Mouse (Mus musculus): Measurements from ENCODE around the gene Olfr791.

Olfr791 gene

DNA sequence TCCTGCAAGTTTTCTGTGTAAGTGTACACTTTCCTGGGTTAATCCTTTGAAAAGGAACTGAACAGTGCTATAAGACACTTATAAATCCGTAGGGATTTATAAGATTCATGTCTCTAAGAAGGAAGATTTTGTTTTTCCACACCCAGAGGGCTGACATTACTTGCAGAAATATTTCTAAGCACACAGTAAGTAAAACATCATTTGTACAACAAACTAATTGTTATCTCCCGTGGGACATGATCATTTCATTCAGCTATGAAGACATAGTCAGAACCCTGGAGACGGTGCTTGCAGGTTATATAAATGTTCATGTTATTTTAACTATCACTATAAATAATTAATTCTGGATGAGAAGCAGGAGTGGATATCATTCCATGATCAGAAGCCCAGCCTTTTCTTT lies at the start of gene Olfr791:
Gene Olfr791, plus strand, starts transcription at position 301 of the 400 bp plus-strand sequence.
- DNase-seq = no peak

DNA sequence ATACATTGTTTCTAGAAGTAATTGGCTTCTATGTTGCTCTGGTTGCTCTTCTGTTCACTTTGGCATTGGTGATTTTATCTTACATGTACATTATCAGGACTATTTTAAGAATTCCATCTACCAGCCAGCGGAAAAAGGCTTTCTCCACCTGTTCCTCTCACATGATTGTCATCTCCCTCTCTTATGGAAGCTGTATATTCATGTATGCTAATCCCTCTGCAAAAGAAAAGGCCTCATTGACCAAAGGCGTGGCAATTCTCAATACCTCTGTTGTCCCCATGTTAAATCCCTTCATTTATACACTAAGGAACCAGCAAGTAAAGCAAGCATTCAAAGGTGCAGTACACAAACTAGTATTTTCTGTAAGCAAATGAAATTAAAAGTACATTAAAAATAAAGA lies 48.3 kb upstream of the Olfr791 start:
- DNase-seq = no peak

- no peak for DNase-seq
Measured at GRCm38 (mm10) chr10:129473723-129474122, 47.9 kb upstream of the Olfr791 start.

DNA sequence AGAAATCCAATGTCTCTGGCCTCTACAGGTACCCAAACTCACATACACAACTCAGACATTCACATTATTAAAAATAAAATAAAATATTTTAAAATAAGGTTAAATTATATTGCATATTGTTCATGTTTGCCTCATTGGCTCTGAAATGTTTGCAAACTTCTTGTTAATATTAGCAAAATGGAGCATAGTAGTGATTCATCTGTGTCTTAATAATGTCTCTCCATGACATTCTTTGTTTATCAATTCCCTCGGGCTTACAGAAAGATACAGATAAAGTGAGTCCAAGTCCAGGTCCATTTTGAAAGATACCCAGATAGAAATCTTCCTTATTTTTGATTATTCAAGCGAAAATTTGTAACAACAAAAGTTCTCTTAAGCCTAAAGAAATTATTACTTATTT lies 37.1 kb upstream of the Olfr791 start, which contains the start of gene Olfr789:
Gene Olfr789, plus strand, starts transcription at position 301 of the 400 bp plus-strand sequence.
- no peak for DNase-seq

DNA sequence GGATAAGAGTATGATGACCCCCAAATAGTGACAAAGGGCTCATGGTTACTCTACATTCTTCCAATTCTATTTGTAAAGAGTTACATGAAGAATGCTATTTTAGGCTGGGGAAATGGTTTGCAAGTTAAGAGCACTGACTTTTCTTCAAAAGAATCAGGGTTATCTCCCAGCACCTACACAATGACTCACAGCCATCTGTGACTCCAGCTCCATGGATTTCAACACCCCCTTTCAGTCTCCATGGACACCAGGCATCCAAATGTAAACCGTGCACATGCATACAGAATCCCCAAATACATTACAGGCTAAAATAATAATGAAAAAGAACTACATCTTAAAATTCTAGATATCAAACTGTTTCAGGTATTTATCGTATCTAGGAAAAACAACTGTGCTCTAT lies 31.5 kb upstream of the Olfr791 start:
- DNase-seq = no peak

DNA sequence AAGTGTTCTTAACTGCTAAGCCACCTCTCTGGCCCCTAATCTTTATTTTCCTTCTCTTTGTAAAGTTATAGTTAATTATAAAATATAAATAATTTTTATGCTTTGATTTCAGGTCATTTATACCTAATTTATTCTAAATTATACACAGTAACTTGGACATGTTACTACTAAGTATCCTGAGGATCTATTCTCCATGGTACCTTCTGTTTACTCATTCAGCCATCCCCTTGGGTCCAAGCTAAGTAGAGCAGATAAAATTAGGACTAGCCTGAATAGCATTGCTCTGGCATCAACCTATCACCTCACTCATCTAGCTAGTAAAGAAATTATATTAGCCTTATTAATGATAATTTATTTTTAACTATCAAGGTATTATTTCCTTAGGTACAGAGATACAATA lies 23.4 kb upstream of the Olfr791 start, which contains the start of gene Olfr790:
Gene Olfr790, plus strand, starts transcription at position 301 of the 400 bp plus-strand sequence.
- DNase-seq = no peak

DNA sequence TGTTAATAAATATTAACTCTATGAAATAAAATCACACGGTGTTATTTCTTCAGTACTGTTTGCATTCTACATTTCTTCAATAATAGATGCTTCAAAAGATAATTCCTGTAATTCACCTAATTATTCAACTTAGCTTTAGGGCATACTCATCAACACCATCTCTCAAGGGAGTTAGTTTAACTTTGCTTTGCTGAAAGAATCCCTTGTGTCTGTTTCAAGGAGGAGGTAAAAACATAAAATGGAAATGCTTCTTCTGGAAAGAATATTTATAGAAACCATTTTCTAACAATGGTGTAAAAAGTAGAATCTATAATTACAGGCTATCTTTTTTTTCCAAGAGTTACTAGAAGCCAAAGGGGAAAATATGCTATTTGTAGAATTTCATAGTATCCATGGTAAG lies 17.3 kb downstream of the Olfr791 start, which contains the start of gene Olfr792:
Gene Olfr792, plus strand, starts transcription at position 301 of the 400 bp plus-strand sequence.
- DNase-seq = no peak

GRCm38 (mm10) chr10:129549354-129549753 lies 27.8 kb downstream of the Olfr791 start:
- no peak for DNase-seq

DNA sequence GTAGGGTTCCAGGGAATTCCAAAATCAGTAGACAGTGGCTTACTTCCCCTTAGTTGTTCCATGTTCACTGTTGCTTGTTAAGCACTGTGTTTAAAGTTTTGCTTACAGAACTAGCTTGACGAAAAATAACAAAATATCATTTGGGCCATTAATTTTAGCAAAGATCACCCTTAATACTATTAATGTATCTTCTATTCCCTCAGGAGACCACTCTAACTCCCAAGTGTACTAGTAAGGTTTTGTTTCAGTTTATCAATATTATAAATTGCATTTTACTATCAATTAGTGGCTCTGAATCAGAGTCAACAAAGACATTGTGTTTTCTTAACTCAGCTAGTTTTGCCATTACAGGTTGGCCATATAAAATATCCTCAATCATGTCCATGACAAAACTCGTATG lies 45.8 kb downstream of the Olfr791 start, which contains the start of gene Olfr794:
Gene Olfr794, plus strand, starts transcription at position 301 of the 400 bp plus-strand sequence.
- no peak for DNase-seq

DNA sequence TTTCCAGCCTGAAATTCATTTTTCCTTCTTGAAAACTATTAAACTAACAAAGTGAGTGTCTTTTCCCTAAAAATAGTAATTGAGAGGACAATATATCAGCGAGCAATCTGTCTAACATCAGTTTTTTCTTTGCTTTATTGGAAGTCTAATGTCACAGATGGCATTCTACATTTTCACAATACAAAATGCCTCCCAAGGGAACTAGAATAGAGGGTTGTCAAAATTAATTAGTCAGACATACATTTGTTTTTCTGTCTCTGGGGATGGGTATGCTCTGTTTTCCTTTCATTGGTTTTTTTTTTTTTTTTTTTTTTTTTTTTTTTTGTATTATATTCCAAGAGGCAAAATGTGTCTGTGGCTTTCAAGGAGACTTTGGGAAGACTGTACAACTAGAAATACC lies 55.5 kb downstream of the Olfr791 start:
- DNase-seq = no peak
